Mouse (Mus musculus): ENCODE measurements at regions not wholly inside any gene's neighbourhood (a gene's known extent, or its start where the extent isn't known, plus 50 kb on each side); places are given as distances from the start of the nearest gene placed in this dataset.

- no peak for TF ChIP-seq POLR2A (IDR thresholded peaks at IDR 0.05; ENCODE audit: low read depth, low read length)
- TF ChIP-seq CTCF (IDR thresholded peaks at IDR 0.05; ENCODE audit: borderline replicate concordance, insufficient read depth, low read length): no peak
Observed at GRCm38 (mm10) chr2:72674229-72674628, 198.3 kb downstream of the Cdca7 start.

Measured in embryonic fibroblast, embryonic 13.5 days (primary cell).